Mouse (Mus musculus) kidney, adult 2 months (tissue): ENCODE measurements around the gene Usp11. TPM values are rescaled to one million over a fixed set of nuclear protein-coding genes. Genes with fewer than 3 reads are reported as not detected.
A peak's percentile ranks its signal among the peaks of the same experiment; 100 is the strongest.
"Not testable (repeated sequence)": the region's sequence is repeated elsewhere in the genome, so short reads cannot be mapped to it uniquely, and the experiment has no call there.

Experiments used
- DNase-seq: peaks from one replicate; pipeline ENCODE4 v3.0.0; 2021
- H3K27ac ChIP-seq: fragments of 200-500 bp; 2 replicates; pipeline ENCODE4 v1.5.1; 2012; ENCODE audit warnings: low read depth, low read length, control low read depth, inconsistent platforms; ENCODE audit not compliant: insufficient read depth
- H3K27me3 ChIP-seq: fragments of 200-500 bp; replicated peaks from 2 replicates; pipeline ENCODE4 v1.6.1; 2012; ENCODE audit warnings: mild to moderate bottlenecking, moderate library complexity, low read length, inconsistent platforms; ENCODE audit not compliant: control insufficient read depth, insufficient read depth
- H3K36me3 ChIP-seq: fragments of 200-500 bp; 2 replicates; pipeline ENCODE4 v1.6.1; 2012; ENCODE audit warnings: mild to moderate bottlenecking, moderate library complexity, low read length, inconsistent platforms; ENCODE audit not compliant: control insufficient read depth, insufficient read depth
- H3K4me1 ChIP-seq: fragments of 200-500 bp; 2 replicates; pipeline ENCODE4 v1.6.1; 2011; ENCODE audit warnings: low read length; ENCODE audit not compliant: control insufficient read depth, insufficient read depth
- H3K4me3 ChIP-seq: fragments of 200-500 bp; 2 replicates; pipeline ENCODE4 v1.5.1; 2011; ENCODE audit warnings: mild to moderate bottlenecking, low read depth, low read length, control low read depth; ENCODE audit not compliant: insufficient read depth
- CTCF ChIP-seq: fragments of 200-500 bp; conservative IDR thresholded peaks from 2 replicates; pipeline ENCODE4 v1.5.1; 2011; ENCODE audit warnings: low read depth, mild to moderate bottlenecking, control low read depth, low read length, moderate library complexity, mixed read lengths; ENCODE audit not compliant: insufficient read depth, insufficient read length
- POLR2A ChIP-seq: fragments of 200-500 bp; IDR thresholded peaks from one replicate; pipeline ENCODE4 v1.6.1; 2011; ENCODE audit warnings: low read depth, low read length, control low read depth
- WGBS: fragments of 180-500 bp; shearing (Covaris S2); methylation state at CpG from one replicate; pipeline ENCODE4 v1.1.7; 2018; 5-methylcytosine and 5-hydroxymethylcytosine counted together
- polyA plus RNA-seq: library from polyadenylated mRNA; depleted of rRNA; stranded (reverse); fragments of >200 nt; gene quantifications from 2 replicates; pipeline ENCODE4 v1.2.3, GENCODE M21; 2012; rRNA removed

Usp11 gene
- polyA plus RNA-seq, 1 experiment = 8.3 TPM

- Histone ChIP-seq H3K27me3 (no peaks in the 10 kb centered on the region), H3K4me1 (no peaks in the 10 kb centered on the region), H3K4me3 (peak overlapping the region; percentile 97), H3K36me3 (no peaks in the 10 kb centered on the region), H3K27ac (peak overlapping the region; percentile 93)
- WGBS = 2% methylated on average over 32 of the region's 32 CpGs
- TF ChIP-seq POLR2A (peak; percentile 35), CTCF (no peak)
- DNase-seq = peak; percentile 83
These were observed 783 bp downstream of the Usp11 start for GRCm38 (mm10) chrX:20704295-20705082.

GRCm38 (mm10) chrX:20705083-20705402 lies 1.3 kb downstream of the Usp11 start:
- no peak for TF ChIP-seq CTCF
- TF ChIP-seq POLR2A = no peak
- H3K4me1 ChIP-seq = no peaks in the 10 kb centered on the region
- WGBS = 12% methylated on average over 3 of the region's 3 CpGs
- no peak overlapping the region for H3K4me3 ChIP-seq
- DNase-seq = no peak
- H3K36me3 ChIP-seq = no peaks in the 10 kb centered on the region
- no peak overlapping the region for H3K27ac ChIP-seq
- H3K27me3 ChIP-seq = no peaks in the 10 kb centered on the region

DNA sequence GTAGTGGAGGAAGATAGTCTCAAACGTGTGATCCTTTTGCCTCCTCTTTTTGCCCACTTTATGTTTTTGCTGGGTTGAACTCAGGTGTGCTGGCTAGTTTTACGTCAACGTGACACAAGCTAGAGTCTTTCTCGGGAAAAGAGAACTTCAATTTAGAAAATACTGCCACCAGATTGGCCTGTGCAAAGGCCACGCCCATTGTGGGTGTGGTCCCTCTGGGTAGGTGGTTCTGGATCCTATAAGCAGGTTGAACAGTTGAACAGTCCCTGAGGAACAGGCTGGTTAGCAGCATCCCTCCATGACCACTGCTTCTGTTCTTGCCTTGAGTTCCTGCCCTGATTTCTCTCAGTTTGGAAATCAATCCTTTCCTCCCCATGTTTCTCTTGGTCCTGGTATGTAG lies 25.0 kb downstream of the Usp11 start:
- DNase-seq = no peak
- Histone ChIP-seq H3K4me3 (no peak overlapping the region), H3K36me3 (no peaks in the 10 kb centered on the region), H3K4me1 (no peaks in the 10 kb centered on the region), H3K27ac (no peak overlapping the region), H3K27me3 (no peaks in the 10 kb centered on the region)
- TF ChIP-seq CTCF = no peak
- 79% methylated on average over 5 of the region's 5 CpGs for WGBS

- H3K4me1 ChIP-seq, H3K36me3 ChIP-seq, H3K27me3 ChIP-seq, H3K4me3 ChIP-seq, H3K27ac ChIP-seq: not testable (repeated sequence)
- 27% methylated on average over 10 of the region's 10 CpGs for WGBS
- DNase-seq = peak; percentile 0
These were observed 26.3 kb downstream of the Usp11 start for GRCm38 (mm10) chrX:20730048-20730447.

DNA sequence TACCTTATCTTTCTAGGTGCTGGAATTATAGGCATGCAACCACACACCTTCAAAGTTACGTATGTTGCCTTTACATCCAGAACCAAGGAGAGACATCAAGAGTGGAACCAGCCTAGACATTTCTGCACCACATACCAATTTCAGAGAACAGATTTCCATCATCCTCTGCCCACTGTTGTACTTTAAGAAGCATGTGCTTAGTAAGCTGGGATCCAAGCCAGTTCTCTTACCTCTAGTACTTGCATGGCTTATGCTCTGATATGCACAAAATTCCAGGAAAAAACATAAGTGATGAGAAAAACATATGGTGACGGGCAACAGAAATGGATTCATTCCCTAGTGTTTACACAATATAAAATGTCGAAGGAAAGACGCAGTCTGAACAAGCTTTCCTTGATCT lies 32.8 kb downstream of the Usp11 start:
- no peaks in the 10 kb centered on the region for H3K36me3 ChIP-seq
- no peak overlapping the region for H3K27ac ChIP-seq
- no peak for TF ChIP-seq CTCF
- TF ChIP-seq POLR2A = no peak
- no peak overlapping the region for H3K4me3 ChIP-seq
- H3K27me3 ChIP-seq = no peaks in the 10 kb centered on the region
- H3K4me1 ChIP-seq = no peaks in the 10 kb centered on the region
- no peak for DNase-seq
- WGBS = 88% methylated on average over 4 of the region's 4 CpGs

GRCm38 (mm10) chrX:20748829-20749228 lies 45.1 kb downstream of the Usp11 start:
- 83% methylated on average over 2 of the region's 2 CpGs for WGBS
- Histone ChIP-seq H3K27me3 (no peaks in the 10 kb centered on the region), H3K27ac (no peak overlapping the region), H3K4me3 (no peak overlapping the region), H3K4me1 (no peaks in the 10 kb centered on the region), H3K36me3 (no peaks in the 10 kb centered on the region)
- TF ChIP-seq CTCF = no peak
- no peak for TF ChIP-seq POLR2A
- DNase-seq = no peak

GRCm38 (mm10) chrX:20761201-20761600 lies 57.5 kb downstream of the Usp11 start:
- H3K4me3 ChIP-seq = no peak overlapping the region
- H3K27ac ChIP-seq = no peak overlapping the region
- WGBS = 84% methylated on average over 4 of the region's 4 CpGs
- H3K27me3 ChIP-seq = no peaks in the 10 kb centered on the region
- H3K4me1 ChIP-seq = no peaks in the 10 kb centered on the region
- TF ChIP-seq CTCF (no peak), POLR2A (no peak)
- no peak for DNase-seq
- no peaks in the 10 kb centered on the region for H3K36me3 ChIP-seq

Other genes with a start within 250 kb of the Usp11 start
- gene Rgn, start 154.1 kb upstream of the Usp11 start, polyA plus RNA-seq = 1.5 and 1.7 TPM in 2 replicates
- 39.2 and 46.4 TPM in 2 replicates for gene Rbm10, start 86.4 kb upstream of the Usp11 start, polyA plus RNA-seq
- gene Ndufb11, start 86.3 kb upstream of the Usp11 start, polyA plus RNA-seq = 325 and 376 TPM in 2 replicates
- 208 and 235 TPM in 2 replicates for gene Uba1, start 45.6 kb upstream of the Usp11 start, polyA plus RNA-seq
- gene Cdk16, start 16.0 kb upstream of the Usp11 start, polyA plus RNA-seq = 148 and 163 TPM in 2 replicates
- gene Araf, start 93.9 kb downstream of the Usp11 start, polyA plus RNA-seq = 173 and 180 TPM in 2 replicates
- 2.0 and 2.4 TPM in 2 replicates for gene Timp1, start 166.3 kb downstream of the Usp11 start, polyA plus RNA-seq
- gene Syn1, start 217.1 kb downstream of the Usp11 start, polyA plus RNA-seq = 0.16 and 0.69 TPM in 2 replicates
- gene Cfp, start 227.6 kb downstream of the Usp11 start, polyA plus RNA-seq = 8.6 and 11.0 TPM in 2 replicates
- 7.8 and 9.9 TPM in 2 replicates for gene Elk1, start 246.7 kb downstream of the Usp11 start, polyA plus RNA-seq